Mouse (Mus musculus): Measurements from ENCODE around the gene Gm11239. TPM values are rescaled to one million over a fixed set of nuclear protein-coding genes. Genes with fewer than 3 reads are reported as not detected.
"Not testable (repeated sequence)": the region's sequence is repeated elsewhere in the genome, so short reads cannot be mapped to it uniquely, and the experiment has no call there.

Gm11239 gene
- not detected for total RNA-seq (2022)

DNA sequence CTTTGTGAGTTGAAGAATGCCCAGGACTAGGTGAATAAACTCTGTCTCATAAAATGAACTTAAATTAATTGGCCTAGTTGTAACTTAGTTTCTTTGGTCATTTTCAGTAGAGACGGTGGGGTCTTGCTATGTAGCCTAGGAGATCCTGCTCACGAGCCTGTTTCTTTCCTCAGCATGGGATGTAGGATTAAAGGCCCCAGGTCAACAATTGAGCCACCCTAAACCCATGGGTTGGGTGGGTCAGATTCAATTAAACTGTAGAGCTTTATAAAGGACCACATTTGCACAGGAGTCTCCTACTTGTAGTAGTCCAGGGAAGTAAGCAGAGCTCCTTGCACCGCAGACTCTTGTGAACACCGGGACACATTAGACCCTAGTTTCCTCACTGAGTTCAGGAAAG is at the start of gene Gm11239:
Gene Gm11239, plus strand, starts transcription at position 301 of the 400 bp plus-strand sequence.
- not testable (repeated sequence) for DNase-seq (ENCODE audit: low spot score in 2 of 2)

DNA sequence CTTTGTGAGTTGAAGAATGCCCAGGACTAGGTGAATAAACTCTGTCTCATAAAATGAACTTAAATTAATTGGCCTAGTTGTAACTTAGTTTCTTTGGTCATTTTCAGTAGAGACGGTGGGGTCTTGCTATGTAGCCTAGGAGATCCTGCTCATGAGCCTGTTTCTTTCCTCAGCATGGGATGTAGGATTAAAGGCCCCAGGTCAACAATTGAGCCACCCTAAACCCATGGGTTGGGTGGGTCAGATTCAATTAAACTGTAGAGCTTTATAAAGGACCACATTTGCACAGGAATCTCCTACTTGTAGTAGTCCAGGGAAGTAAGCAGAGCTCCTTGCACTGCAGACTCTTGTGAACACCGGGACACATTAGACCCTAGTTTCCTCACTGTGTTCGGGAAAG is 45.5 kb upstream of the Gm11239 start, which contains the start of gene Gm11237:
Gene Gm11237, plus strand, starts transcription at position 301 of the 400 bp plus-strand sequence.
- DNase-seq (ENCODE audit: low spot score in 2 of 2) = not testable (repeated sequence)

DNA sequence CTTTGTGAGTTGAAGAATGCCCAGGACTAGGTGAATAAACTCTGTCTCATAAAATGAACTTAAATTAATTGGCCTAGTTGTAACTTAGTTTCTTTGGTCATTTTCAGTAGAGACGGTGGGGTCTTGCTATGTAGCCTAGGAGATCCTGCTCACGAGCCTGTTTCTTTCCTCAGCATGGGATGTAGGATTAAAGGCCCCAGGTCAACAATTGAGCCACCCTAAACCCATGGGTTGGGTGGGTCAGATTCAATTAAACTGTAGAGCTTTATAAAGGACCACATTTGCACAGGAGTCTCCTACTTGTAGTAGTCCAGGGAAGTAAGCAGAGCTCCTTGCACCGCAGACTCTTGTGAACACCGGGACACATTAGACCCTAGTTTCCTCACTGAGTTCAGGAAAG is 30.3 kb upstream of the Gm11239 start, which contains the start of gene Gm11236:
Gene Gm11236, plus strand, starts transcription at position 301 of the 400 bp plus-strand sequence.
- not testable (repeated sequence) for DNase-seq (ENCODE audit: low spot score in 2 of 2)

DNA sequence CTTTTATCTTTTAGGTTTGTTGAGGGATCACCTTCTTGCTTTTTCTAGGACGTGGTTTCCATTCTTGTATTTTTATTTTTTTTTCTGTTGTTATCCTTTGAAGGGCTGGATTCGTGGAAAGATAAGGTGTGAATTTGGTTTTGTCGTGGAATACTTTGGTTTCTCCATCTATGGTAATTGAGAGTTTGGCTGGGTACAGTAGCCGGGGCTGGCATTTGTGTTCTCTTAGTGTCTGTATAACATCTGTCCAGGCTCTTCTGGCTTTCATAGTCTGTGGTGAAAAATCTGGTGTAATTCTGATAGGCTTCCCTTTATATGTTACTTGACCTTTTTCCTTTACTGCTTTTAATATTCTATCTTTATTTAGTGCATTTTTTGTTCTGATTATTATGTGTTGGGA is 6.3 kb upstream of the Gm11239 start:
- not testable (repeated sequence) for DNase-seq (ENCODE audit: low spot score in 2 of 2)

DNA sequence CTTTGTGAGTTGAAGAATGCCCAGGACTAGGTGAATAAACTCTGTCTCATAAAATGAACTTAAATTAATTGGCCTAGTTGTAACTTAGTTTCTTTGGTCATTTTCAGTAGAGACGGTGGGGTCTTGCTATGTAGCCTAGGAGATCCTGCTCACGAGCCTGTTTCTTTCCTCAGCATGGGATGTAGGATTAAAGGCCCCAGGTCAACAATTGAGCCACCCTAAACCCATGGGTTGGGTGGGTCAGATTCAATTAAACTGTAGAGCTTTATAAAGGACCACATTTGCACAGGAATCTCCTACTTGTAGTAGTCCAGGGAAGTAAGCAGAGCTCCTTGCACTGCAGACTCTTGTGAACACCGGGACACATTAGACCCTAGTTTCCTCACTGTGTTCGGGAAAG is 15.1 kb downstream of the Gm11239 start, which contains the start of gene Gm428:
Gene Gm428, plus strand, starts transcription at position 301 of the 400 bp plus-strand sequence.
- DNase-seq (ENCODE audit: low spot score in 2 of 2) = not testable (repeated sequence)

DNA sequence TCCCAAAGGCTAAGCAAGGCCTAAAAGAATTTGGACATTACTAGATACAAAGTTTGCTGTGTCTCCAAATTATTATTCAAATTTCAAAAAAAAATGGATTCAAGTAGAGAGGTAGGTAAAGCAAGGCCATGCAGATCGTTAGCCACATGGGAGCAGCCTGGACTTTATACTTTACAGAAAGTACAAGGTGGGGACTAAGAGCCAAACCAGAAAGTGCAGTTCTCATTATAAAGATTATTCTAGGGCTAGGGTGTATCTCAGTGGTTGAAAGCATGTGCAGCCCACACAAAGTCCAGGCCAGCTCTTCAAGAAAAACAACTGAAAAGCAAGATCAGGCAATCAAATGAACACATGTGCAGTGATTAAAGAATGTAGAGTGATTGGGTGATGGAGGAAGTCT is 50.6 kb downstream of the Gm11239 start:
- DNase-seq (ENCODE audit: low spot score in 2 of 2) = no peak

DNA sequence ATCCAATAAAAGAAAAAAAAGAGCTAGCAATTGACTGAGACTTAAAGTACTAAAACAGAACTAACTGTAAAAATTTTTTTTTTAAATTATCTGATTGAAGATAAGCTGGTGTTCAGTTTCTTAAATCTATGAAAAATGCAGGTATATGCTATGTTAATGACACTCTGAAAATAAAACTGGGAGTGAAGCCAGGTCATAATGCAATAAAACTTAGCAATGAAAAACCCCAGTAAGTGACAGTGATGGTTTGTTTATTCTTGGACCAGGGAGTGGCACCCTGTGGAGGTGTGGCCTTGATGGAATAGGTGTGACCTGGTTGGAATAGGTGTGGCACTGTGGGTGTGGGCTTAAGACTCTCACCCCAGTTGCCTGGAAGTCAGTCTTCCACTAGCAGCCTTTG is 51.7 kb downstream of the Gm11239 start:
- no peak for DNase-seq (ENCODE audit: low spot score in 2 of 2)

Other genes starting within 250 kb of the Gm11239 start
- gene Gm11238, start 60.5 kb upstream of the Gm11239 start, total RNA-seq (2022) = not detected
- not detected for gene Gm11237, start 45.4 kb upstream of the Gm11239 start, total RNA-seq (2022)
- not detected for gene Gm11236, start 30.2 kb upstream of the Gm11239 start, total RNA-seq (2022)
- gene Gm428, start 15.2 kb downstream of the Gm11239 start, total RNA-seq (2022) = not detected
- gene Rasef, start 122.6 kb downstream of the Gm11239 start, total RNA-seq (2022) = under 1 TPM in 1 of 4 experiments, not detected in 3; 0.07 TPM
- not detected for gene Gm11758, start 207.9 kb downstream of the Gm11239 start, total RNA-seq (2022)
- not detected for gene Gm11757, start 222.8 kb downstream of the Gm11239 start, total RNA-seq (2022)
- gene Gm13871, start 237.6 kb downstream of the Gm11239 start, total RNA-seq (2022) = not detected

All from layer of hippocampus, adult 8-10 months (tissue).